10 mouse cellular contexts compared by ENCODE assay signal in the genomic region with DNA sequence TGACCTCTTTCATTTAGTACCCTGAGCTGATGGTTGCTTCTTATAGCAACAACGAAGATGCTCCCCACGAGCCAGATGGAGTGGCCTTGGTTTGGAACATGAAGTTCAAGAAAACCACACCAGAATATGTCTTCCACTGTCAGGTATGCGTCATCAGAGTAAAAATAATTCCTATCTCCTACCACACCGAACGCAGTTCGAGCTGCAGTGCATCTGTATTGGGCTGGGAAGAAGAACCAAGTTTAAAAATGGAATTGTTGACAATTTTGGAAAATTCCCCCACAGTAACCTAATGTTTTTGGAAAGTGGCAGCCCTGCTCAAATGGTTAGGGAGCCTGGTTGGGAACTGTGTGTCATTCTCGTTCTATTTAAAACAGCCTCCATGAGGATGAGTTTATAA.
"Had no signal": no experiment of that assay in that cellular context is flagged by ENCODE, and none has a peak within 500 bp of the region (broad histone marks: within the 10 kb centered on the region; RNA-seq: fewer than 3 reads in every experiment).

No protein-coding gene starts in this region.

- DNase-seq: liver, postnatal 0 days; lung, adult 2 months; lung, postnatal 14 days; lung, postnatal 36 days; right cerebral cortex, postnatal 14 days; thymus, adult 18-20 months; thymus, postnatal 14 days; thymus, postnatal 36 days had no signal

- ATAC-seq: liver, postnatal 0 days; lung, postnatal 0 days; midbrain, embryonic 13.5 days had no signal
